Mouse (Mus musculus): Measurements from ENCODE around the gene Ptbp3. TPM values are rescaled to one million over a fixed set of nuclear protein-coding genes. Genes with fewer than 3 reads are reported as not detected.
"Not testable (repeated sequence)": the region's sequence is repeated elsewhere in the genome, so short reads cannot be mapped to it uniquely, and the experiment has no call there.

Gene Ptbp3
- polyA plus RNA-seq, 1 experiment from 2014 or later: 47.8 TPM

DNA sequence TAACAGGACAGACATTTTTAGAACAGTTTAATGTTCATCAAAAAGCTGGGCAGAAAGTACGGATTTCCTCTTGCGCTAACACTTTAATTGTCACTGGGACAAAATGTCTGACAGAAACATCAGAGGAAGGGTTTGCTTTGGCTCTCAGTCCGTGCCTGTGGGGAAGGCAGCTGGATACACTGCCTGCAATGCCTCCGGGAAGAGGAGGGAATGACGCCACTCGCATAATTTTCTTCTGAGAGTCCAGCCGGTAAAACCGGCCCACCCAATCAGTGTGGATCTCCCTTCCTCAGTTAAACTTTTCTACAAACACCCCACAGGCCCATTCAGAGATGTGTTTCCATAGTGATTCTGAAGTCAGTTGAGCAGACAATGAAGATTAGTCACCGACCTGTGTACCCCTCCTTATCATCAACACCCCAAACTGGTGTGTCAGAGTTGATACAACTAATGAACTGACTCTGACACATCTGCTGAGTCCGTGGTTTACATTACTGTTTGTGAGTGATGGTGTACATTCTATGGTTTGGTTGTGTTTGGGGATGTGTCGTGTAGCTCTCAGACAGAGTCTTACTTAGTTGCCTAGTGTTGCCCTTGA is 23.5 kb upstream of the Ptbp3 start:
- Histone ChIP-seq H3K4me3 (no peak overlapping the region), H3K9ac (no peak overlapping the region), H3K4me1 (no peaks in the 10 kb centered on the region), H3K36me3 (no peaks in the 10 kb centered on the region), H3K27me3 (no peaks in the 10 kb centered on the region), H3K4me2 (no peak overlapping the region), H3K27ac (no peak overlapping the region), H3K9me3 (no peaks in the 10 kb centered on the region)
- no peak for ATAC-seq (ENCODE audit: insufficient number of reproducible peaks, low FRiP score, low TSS enrichment, low read depth)
- 80% methylated on average over 11 of the region's 11 CpGs for WGBS

DNA sequence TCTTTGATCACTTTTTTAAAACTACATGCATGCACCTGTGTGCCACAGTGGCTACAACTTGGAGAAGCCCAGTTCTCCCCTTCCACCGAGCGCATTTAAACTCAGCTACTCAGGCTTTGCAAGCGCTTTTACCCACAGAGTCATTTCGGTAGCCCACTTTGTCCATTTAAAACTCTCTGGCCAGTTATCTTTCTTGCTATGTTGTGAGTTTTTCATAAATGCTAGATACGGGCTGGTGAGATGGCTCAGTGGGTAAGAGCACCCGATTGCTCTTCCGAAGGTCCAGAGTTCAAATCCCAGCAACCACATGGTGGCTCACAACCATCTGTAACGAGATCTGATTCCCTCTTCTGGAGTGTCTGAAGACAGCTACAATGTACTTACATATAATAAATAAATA is 21.4 kb upstream of the Ptbp3 start:
- not testable (repeated sequence) for H3K4me1 ChIP-seq; H3K4me2 ChIP-seq; H3K9ac ChIP-seq; ATAC-seq (ENCODE audit: insufficient number of reproducible peaks, low FRiP score, low TSS enrichment, low read depth); H3K36me3 ChIP-seq; H3K27me3 ChIP-seq; H3K9me3 ChIP-seq; H3K4me3 ChIP-seq; H3K27ac ChIP-seq
- WGBS: 90% methylated on average over 8 of the region's 8 CpGs

DNA sequence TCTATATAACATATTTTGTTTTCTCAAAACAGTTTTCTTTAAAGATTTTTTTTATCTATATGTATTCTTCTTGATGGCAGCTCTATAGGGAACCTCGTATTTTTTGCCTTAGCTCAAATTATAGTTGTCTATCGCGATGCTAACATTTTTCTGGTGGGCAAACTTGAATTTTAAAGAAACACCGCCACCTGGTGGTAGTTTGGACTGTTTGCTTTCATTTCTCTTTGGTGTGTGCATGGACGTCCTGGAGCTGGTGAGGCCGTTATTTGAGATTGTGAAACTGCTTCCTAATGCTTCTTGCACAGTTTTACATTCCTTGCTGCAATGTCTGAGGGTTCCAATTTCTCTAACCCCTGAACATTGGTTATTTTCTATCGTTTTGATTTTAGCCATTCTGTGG is 20.4 kb upstream of the Ptbp3 start:
- no peak for ATAC-seq (ENCODE audit: insufficient number of reproducible peaks, low FRiP score, low TSS enrichment, low read depth)
- Histone ChIP-seq H3K4me3 (no peak overlapping the region), H3K27ac (no peak overlapping the region), H3K9me3 (no peaks in the 10 kb centered on the region), H3K4me2 (no peak overlapping the region), H3K9ac (no peak overlapping the region), H3K4me1 (no peaks in the 10 kb centered on the region), H3K36me3 (no peaks in the 10 kb centered on the region), H3K27me3 (no peaks in the 10 kb centered on the region)
- WGBS: 2% methylated on average over 7 of the region's 7 CpGs

DNA sequence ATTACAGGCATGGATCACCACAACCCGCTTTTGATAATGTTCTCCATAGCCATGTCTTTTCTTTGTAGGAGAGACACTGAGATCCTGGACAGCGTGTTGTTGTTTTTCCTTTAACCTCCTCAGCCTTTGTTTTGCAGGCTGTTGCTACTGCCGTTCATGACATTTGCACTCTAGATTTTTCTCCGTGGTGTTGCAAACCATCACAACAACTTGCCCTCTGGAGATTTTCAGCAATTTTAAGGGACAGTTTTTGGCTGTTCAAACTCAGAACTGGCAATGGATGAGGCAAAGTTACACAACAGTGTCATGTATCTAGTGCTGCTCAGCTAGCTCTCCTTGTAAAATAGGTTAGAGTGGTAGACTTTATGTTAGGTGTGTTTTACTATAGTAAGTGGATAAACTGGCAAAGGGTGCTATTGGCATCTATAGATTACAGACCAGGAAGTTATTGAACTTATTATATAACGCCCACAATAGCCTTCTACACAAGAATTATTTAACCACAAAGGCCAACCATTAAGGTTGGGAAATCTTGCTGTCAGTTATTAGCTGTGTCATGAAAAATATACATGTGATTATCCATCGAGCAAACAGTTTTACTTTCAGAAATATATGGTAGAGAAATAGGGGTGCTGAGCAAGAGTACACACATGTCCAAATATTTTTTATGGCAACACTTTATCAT is 18.6 kb upstream of the Ptbp3 start:
- no peaks in the 10 kb centered on the region for H3K4me1 ChIP-seq
- H3K36me3 ChIP-seq: no peaks in the 10 kb centered on the region
- no peak overlapping the region for H3K9ac ChIP-seq
- H3K9me3 ChIP-seq: no peaks in the 10 kb centered on the region
- no peak overlapping the region for H3K4me2 ChIP-seq
- no peaks in the 10 kb centered on the region for H3K27me3 ChIP-seq
- ATAC-seq (ENCODE audit: insufficient number of reproducible peaks, low FRiP score, low TSS enrichment, low read depth): no peak
- whole genome bisulfite sequencing: 84% methylated on average over 6 of the region's 6 CpGs
- no peak overlapping the region for H3K4me3 ChIP-seq
- no peak overlapping the region for H3K27ac ChIP-seq

DNA sequence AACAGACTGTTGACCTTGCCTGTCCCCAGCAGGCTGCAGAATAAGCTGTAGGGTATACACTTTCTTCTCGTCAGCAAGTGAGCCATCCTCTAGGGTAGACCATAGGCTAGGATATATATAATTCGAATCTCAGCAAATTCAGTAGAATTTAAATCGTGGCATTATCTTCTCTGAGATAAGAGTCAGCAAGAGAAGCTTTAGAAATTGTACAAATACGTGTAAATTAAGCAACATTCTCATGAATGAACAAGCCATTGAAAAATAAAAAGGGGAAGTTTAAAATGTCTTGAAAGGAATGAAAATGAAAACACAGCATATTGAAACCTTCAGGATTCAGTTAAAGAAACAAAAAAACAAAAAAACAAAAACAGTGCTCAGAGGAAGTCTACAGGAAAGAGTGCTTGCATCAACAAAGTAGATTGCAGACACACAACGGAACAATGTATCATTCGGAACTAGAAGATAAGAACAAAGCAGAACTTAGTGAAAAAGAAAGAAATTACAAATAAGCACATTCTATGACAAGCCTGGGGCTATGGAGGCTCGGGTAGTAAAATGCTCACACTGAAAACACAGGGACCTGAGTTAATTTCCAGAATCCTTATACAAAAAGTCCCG is 16.5 kb upstream of the Ptbp3 start:
- no peaks in the 10 kb centered on the region for H3K9me3 ChIP-seq
- no peak for ATAC-seq (ENCODE audit: insufficient number of reproducible peaks, low FRiP score, low TSS enrichment, low read depth)
- H3K4me1 ChIP-seq: no peaks in the 10 kb centered on the region
- 72% methylated on average over 8 of the region's 8 CpGs for WGBS
- H3K27me3 ChIP-seq: no peaks in the 10 kb centered on the region
- no peak overlapping the region for H3K4me2 ChIP-seq
- H3K27ac ChIP-seq: no peak overlapping the region
- H3K9ac ChIP-seq: no peak overlapping the region
- H3K36me3 ChIP-seq: no peaks in the 10 kb centered on the region
- H3K4me3 ChIP-seq: no peak overlapping the region

DNA sequence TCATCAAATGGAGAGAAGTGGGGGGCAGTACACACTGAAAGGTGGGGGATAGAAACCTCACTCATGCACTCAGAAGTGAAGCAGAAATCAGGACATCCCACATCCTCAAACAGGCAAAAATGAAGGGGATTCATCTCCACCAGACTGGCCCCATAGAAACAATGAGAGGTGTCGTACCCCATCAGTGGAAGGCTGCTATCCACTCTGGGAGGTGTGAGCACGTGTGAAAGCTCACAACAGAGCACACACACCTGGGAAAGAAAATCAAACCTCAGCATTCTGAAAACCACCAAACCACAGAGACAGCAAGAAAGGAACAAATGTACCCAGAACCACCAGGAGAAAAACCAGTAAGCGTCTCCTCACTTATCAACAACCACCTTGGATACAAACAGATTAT is 15.0 kb upstream of the Ptbp3 start:
- Histone ChIP-seq H3K9ac (no peak overlapping the region), H3K27me3 (no peaks in the 10 kb centered on the region), H3K27ac (no peak overlapping the region), H3K9me3 (no peaks in the 10 kb centered on the region), H3K4me3 (no peak overlapping the region), H3K36me3 (no peaks in the 10 kb centered on the region), H3K4me1 (no peaks in the 10 kb centered on the region), H3K4me2 (no peak overlapping the region)
- 76% methylated on average over 3 of the region's 3 CpGs for WGBS
- no peak for ATAC-seq (ENCODE audit: insufficient number of reproducible peaks, low FRiP score, low TSS enrichment, low read depth)

DNA sequence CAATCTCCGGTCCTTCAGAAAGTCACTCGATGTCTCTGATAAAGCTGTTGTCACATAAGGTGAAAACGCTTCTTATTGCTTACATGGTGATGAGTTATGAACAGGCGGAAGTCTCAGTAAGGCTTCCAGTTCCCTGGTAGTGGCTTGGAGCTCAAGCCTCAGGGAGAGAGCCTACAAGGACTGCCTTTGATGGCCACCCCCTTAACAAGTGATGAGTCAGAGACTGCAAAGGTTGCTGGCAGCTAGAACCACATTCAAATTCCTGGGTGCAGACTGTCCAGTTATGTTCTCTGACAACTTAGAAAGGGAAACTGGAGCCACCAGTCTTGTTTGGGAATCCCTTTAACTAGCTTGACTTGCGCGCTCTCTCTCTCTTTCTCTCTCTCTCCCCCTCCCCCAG is 11.0 kb upstream of the Ptbp3 start:
- H3K27me3 ChIP-seq: no peaks in the 10 kb centered on the region
- H3K9me3 ChIP-seq: no peaks in the 10 kb centered on the region
- no peak overlapping the region for H3K27ac ChIP-seq
- H3K4me1 ChIP-seq: no peaks in the 10 kb centered on the region
- no peak overlapping the region for H3K4me2 ChIP-seq
- no peaks in the 10 kb centered on the region for H3K36me3 ChIP-seq
- no peak overlapping the region for H3K9ac ChIP-seq
- no peak for ATAC-seq (ENCODE audit: insufficient number of reproducible peaks, low FRiP score, low TSS enrichment, low read depth)
- no peak overlapping the region for H3K4me3 ChIP-seq
- WGBS: 90% methylated on average over 6 of the region's 6 CpGs

DNA sequence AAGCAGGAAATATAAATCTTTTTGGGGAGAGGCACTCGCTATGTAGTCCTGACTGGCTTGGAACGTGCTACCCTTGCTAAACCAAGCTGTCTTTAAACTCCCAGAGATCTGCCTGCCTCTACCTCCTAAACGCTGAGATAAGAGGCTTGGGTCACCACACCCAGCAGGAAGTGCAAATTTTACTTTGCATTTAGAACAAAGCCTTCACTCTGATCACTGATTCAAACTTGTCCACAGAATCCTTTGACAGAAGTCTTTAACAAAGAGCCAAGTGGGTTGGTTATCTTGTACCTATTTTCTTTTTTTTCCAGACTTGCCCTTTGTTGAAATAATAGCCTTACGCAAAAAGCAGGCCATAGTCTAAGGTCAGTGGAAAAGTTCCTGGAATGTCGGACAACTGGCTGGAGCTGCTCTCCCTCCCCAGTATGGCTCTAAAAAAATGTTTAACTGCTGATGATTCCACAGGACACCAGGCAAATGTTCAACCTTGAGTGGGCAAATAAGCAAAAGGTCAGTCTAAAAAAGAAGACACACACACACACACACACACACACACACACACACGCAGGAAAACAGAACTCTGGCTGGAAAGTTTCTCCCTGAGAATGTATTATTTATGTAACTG is 9.0 kb upstream of the Ptbp3 start:
- no peaks in the 10 kb centered on the region for H3K27me3 ChIP-seq
- no peak overlapping the region for H3K27ac ChIP-seq
- no peak overlapping the region for H3K4me2 ChIP-seq
- no peak overlapping the region for H3K9ac ChIP-seq
- no peak overlapping the region for H3K4me3 ChIP-seq
- no peaks in the 10 kb centered on the region for H3K4me1 ChIP-seq
- H3K9me3 ChIP-seq: no peaks in the 10 kb centered on the region
- H3K36me3 ChIP-seq: no peaks in the 10 kb centered on the region
- 70% methylated on average over 6 of the region's 6 CpGs for WGBS
- no peak for ATAC-seq (ENCODE audit: insufficient number of reproducible peaks, low FRiP score, low TSS enrichment, low read depth)

DNA sequence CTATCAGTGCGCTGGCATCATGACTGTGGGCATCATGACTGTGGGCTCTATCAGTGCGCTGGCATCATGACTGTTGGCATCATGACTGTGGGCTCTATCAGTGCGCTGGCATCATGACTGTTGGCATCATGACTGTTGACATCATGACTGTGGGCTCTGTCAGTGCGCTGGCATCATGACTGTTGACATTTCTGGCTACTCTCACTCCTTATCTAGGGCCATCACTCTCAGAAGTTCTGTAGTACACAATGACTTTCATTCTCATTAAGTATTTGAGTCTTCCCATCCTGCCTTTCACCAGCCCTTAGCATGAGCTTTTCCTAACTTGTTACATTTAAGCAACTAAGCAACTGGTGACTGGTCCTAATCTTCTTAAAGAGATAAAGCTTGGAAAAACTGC is 8.2 kb upstream of the Ptbp3 start:
- ATAC-seq (ENCODE audit: insufficient number of reproducible peaks, low FRiP score, low TSS enrichment, low read depth); H3K36me3 ChIP-seq; H3K27ac ChIP-seq; H3K4me1 ChIP-seq; H3K4me2 ChIP-seq; H3K9ac ChIP-seq; H3K9me3 ChIP-seq; H3K27me3 ChIP-seq; H3K4me3 ChIP-seq: not testable (repeated sequence)
- 96% methylated on average over 4 of the region's 4 CpGs for WGBS

DNA sequence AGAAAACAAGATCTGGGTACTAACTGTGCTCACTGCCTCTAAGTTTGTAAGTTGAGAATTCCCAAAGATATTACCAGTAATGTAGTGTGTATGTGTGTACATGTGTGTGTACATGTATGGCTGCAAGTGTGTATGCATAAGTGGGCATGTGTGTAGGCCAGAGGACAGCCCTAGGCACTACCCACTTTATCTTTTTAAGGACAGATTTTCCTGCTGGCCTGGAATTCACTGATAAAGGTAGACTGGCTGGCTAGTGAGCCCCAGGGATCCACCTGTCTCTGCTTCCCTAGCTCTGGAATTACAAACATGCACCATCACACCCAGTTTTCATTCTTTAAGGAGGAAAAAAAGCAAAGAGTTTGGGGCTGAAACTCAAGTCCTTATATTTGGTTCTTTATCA is 6.0 kb upstream of the Ptbp3 start:
- ATAC-seq (ENCODE audit: insufficient number of reproducible peaks, low FRiP score, low TSS enrichment, low read depth): no peak
- Histone ChIP-seq H3K4me1 (no peaks in the 10 kb centered on the region), H3K36me3 (no peaks in the 10 kb centered on the region), H3K9ac (no peak overlapping the region), H3K4me3 (no peak overlapping the region), H3K27ac (no peak overlapping the region), H3K9me3 (no peaks in the 10 kb centered on the region), H3K4me2 (no peak overlapping the region), H3K27me3 (no peaks in the 10 kb centered on the region)

DNA sequence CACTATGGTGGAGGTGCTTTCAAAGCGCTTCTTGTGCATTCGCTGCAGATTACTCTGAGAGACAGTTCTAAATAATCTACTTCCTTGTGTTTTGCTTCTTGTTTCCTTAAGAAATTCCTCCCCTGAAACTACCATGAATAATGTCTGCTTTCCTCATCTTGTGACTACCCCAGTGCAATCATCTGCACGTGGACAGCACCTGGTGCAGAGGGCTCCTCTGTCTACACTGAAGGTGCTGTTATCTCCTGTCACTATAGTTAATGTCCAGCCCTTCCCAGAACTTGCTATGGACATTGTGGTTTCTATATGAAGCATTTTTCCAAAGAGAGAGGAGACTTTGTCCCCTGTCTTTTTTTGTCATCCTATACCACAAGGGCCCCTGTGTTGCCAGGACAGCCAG is 4.4 kb upstream of the Ptbp3 start:
- Histone ChIP-seq H3K27me3 (no peaks in the 10 kb centered on the region), H3K9ac (no peak overlapping the region), H3K36me3 (no peaks in the 10 kb centered on the region), H3K4me3 (no peak overlapping the region), H3K4me2 (no peak overlapping the region), H3K27ac (no peak overlapping the region), H3K4me1 (no peaks in the 10 kb centered on the region), H3K9me3 (no peaks in the 10 kb centered on the region)
- ATAC-seq (ENCODE audit: insufficient number of reproducible peaks, low FRiP score, low TSS enrichment, low read depth): no peak
- 72% methylated on average over 3 of the region's 3 CpGs for WGBS

DNA sequence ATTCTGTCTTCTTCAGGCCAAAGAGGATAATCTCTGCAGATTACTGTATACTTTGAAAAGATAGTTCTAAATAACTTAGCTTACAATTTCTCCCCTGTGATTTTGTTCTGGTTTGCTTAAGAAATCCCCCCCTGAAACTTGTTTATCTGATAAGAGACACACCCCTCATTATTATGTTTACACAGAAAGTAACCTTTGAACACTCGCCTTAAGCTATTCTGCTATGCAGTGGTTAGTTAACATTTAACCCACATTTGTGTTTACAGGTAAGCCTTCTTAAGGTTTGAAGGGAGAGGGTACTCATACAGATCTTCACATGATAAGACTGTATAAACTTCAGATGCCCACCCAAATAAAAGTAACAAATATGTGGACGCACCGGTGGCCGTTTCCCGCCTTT is 3.7 kb upstream of the Ptbp3 start:
- Histone ChIP-seq H3K27me3 (no peaks in the 10 kb centered on the region), H3K27ac (no peak overlapping the region), H3K4me1 (no peaks in the 10 kb centered on the region), H3K36me3 (no peaks in the 10 kb centered on the region), H3K9ac (no peak overlapping the region), H3K4me3 (no peak overlapping the region), H3K4me2 (no peak overlapping the region), H3K9me3 (no peaks in the 10 kb centered on the region)
- no peak for ATAC-seq (ENCODE audit: insufficient number of reproducible peaks, low FRiP score, low TSS enrichment, low read depth)
- WGBS: 84% methylated on average over 5 of the region's 5 CpGs
